Mouse (Mus musculus) layer of hippocampus, adult 2 months (tissue): Measurements from ENCODE around the gene Nicn1. TPM values are rescaled to one million over a fixed set of nuclear protein-coding genes. Genes with fewer than 3 reads are reported as not detected.

Experiments used
- DNase-seq, 2 experiments: peaks; one replicate each; pipeline ENCODE4 v3.0.0; 2022; ENCODE audit warnings: low spot score in 2 of 2
- H3K27ac ChIP-seq: fragments of 200-600 bp; 2 replicates; pipeline ENCODE4 v1.8.1; 2022
- H3K4me3 ChIP-seq: fragments of 200-600 bp; 2 replicates; pipeline ENCODE4 v1.8.1; 2022; ENCODE audit warnings: mild to moderate bottlenecking
- CTCF ChIP-seq: fragments of 200-600 bp; conservative IDR thresholded peaks from 2 replicates; pipeline ENCODE4 v1.8.1; 2022; ENCODE audit warnings: antibody characterized with exemption, mild to moderate bottlenecking, moderate library complexity
- total RNA-seq, 2 experiments: library from RNA; stranded (reverse); gene quantifications; 2 replicates each; pipeline ENCODE4 v1.2.3; 2021

Nicn1 gene
- total RNA-seq, 2 experiments from 2014 or later: 109 to 114 TPM

DNA sequence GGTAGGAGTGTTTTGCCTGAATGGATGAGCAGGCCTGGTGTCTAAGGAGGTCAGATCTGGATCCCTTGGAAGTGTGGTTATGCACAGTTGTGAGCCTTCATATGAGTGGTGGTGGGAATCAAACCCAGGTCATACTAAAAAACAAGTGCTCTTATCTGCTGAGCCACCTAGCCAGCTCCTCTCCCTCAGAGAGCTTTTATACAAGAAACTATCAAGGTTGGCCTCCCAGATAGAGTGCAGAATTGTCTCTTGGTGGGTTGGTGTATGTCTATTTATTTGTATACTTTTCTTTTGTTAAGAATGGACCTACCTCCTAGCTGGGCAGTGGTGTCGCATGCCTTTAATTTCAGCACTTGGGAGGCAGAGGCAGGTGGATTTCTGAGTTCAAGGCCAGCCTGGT lies 53.6 kb downstream of the Nicn1 start:
- Histone ChIP-seq H3K27ac (no peak overlapping the region), H3K4me3 (no peak overlapping the region)
- no peak for TF ChIP-seq CTCF
- DNase-seq: no peak

DNA sequence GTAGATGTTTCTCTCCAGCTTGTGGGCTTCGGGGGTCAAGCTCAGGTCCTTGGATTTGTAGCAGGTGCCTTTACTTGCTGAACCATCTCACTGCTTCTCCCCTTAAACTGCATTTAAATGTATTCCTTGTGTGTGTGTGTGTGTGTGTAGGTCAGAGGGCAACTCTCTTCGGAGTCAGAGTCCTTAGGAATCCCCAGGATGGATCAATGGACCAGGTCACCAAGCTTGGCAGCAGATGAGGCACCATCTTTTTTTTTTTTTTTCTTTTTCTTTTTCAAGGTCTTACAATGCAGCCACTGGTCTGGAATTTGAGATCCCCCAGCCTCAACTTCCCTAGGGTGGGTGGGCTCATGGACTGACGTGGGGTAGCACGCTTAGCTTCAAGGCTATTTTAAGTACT lies 54.2 kb downstream of the Nicn1 start:
- Histone ChIP-seq H3K4me3 (no peak overlapping the region), H3K27ac (no peak overlapping the region)
- no peak for TF ChIP-seq CTCF
- DNase-seq: no peak

Other genes with a start within 250 kb of the Nicn1 start
- 10 to 100 TPM; 17.5 to 17.7 TPM for gene Gmppb, start 241.2 kb upstream of the Nicn1 start, total RNA-seq
- gene Amigo3, start 237.3 kb upstream of the Nicn1 start, total RNA-seq: 1 to 10 TPM; 2.0 to 2.6 TPM
- gene Mst1, start 210.0 kb upstream of the Nicn1 start, total RNA-seq: not detected
- gene Rnf123, start 207.1 kb upstream of the Nicn1 start, total RNA-seq: 100 to 1,000 TPM in 1 of 2 experiments, 10 to 100 TPM in 1; 95.7 to 111 TPM
- 10 to 100 TPM; 35.3 to 37.0 TPM for gene Apeh, start 195.8 kb upstream of the Nicn1 start, total RNA-seq
- gene Bsn, start 100.0 kb upstream of the Nicn1 start, total RNA-seq: 100 to 1,000 TPM; 236 to 246 TPM
- gene Dag1, start 26.5 kb upstream of the Nicn1 start, total RNA-seq: 10 to 100 TPM; 74.4 to 76.5 TPM
- gene Amt, start 6.4 kb downstream of the Nicn1 start, total RNA-seq: 10 to 100 TPM; 32.9 to 34.4 TPM
- 100 to 1,000 TPM; 155 to 163 TPM for gene Rhoa, start 15.7 kb downstream of the Nicn1 start, total RNA-seq
- gene Tcta, start 15.7 kb downstream of the Nicn1 start, total RNA-seq: 10 to 100 TPM; 35.4 to 36.0 TPM
- gene Gpx1, start 48.5 kb downstream of the Nicn1 start, total RNA-seq: 10 to 100 TPM; 62.2 to 64.1 TPM
- 100 to 1,000 TPM; 106 to 112 TPM for gene Usp4, start 57.4 kb downstream of the Nicn1 start, total RNA-seq
- gene 1700102P08Rik, start 102.4 kb downstream of the Nicn1 start, total RNA-seq: 1 to 10 TPM; 2.3 to 3.3 TPM
- under 1 TPM in 1 of 2 experiments, not detected in 1; 0.15 TPM for gene Ccdc36, start 138.1 kb downstream of the Nicn1 start, total RNA-seq
- not detected for gene BC048562, start 146.1 kb downstream of the Nicn1 start, total RNA-seq
- gene Ccdc71, start 170.1 kb downstream of the Nicn1 start, total RNA-seq: 10 to 100 TPM; 36.7 to 40.6 TPM
- gene Klhdc8b, start 171.2 kb downstream of the Nicn1 start, total RNA-seq: 10 to 100 TPM; 16.7 to 19.6 TPM
- 10 to 100 TPM; 29.3 to 30.7 TPM for gene Lamb2, start 189.3 kb downstream of the Nicn1 start, total RNA-seq
- 100 to 1,000 TPM; 154 TPM for gene Usp19, start 200.2 kb downstream of the Nicn1 start, total RNA-seq
- gene Qars, start 217.3 kb downstream of the Nicn1 start, total RNA-seq: 10 to 100 TPM; 74.9 to 79.8 TPM
- gene Qrich1, start 226.4 kb downstream of the Nicn1 start, total RNA-seq: 100 to 1,000 TPM; 161 TPM